Mouse (Mus musculus): Measurements from ENCODE around the gene Olfr506. TPM values are rescaled to one million over a fixed set of nuclear protein-coding genes. Genes with fewer than 3 reads are reported as not detected.
"Not testable (repeated sequence)": the region's sequence is repeated elsewhere in the genome, so short reads cannot be mapped to it uniquely, and the experiment has no call there.

The Olfr506 gene
- polyA plus RNA-seq (2015; fragmentation: Nextera tagmentation; extraction: Ambion mirVana), result not detected in 2 replicates

DNA sequence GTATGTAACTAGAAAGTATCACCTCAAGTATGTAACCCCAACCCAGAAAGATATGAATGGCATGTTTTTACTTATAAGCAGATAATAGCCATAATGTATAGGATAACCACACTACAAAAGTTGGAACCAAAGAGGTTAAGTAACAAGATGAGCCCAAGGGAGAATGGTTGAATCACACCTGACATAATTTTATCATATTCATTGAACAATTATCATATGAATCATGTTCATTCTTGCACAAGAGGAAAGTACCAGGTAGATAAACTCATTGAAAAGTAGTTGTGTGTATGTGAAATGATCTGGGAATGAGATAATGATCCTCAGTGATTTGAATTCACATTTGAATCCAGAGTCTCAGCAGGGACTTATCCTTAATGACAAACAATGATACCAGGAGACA lies at the start of gene Olfr506:
Gene Olfr506 (plus strand): TSS at position 301 of the 400 bp plus-strand sequence.
- H3K9ac ChIP-seq (replicated peaks), result no peak within 1 kb of the TSS
- ATAC-seq, result no peak
- no peak within 1 kb of the TSS for H3K4me3 ChIP-seq (replicated peaks)
- no peaks in the 10 kb centered on the region for H3K9me3 ChIP-seq
- H3K27me3 ChIP-seq, result no peaks in the 10 kb centered on the region
- no peaks in the 10 kb centered on the region for H3K4me1 ChIP-seq (replicated peaks)
- H3K27ac ChIP-seq, result no peak within 1 kb of the TSS
- H3K36me3 ChIP-seq, result no peaks in the 10 kb centered on the region
- no peak within 1 kb of the TSS for H3K4me2 ChIP-seq (replicated peaks)

DNA sequence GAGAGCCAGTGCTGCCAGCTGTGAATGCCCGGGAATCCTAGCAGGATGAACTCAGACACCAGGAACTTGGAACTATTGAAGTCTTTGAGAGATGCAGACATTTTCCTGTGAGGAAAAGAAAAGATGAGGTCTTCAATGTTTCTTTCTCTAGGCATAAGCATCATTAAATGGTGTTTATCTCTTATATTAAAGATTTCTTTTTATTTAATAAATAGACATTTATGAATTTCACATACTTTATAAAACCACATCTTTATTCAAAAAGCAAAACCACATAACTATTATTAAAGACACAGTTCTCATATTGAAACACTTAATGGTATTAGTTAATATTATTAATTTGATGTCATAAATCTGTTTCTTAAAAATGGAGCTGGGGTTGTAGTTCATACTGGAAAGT lies 44.9 kb upstream of the Olfr506 start, which contains the start of gene Olfr504:
Gene Olfr504 (minus strand): TSS at position 101 of the 400 bp plus-strand sequence.
- no peaks in the 10 kb centered on the region; the same call in 1 of the 2 replicates for H3K9me3 ChIP-seq
- no peak within 1 kb of the TSS for H3K27ac ChIP-seq
- no peak within 1 kb of the TSS for H3K4me3 ChIP-seq (replicated peaks)
- H3K4me2 ChIP-seq (replicated peaks), result no peak within 1 kb of the TSS
- H3K27me3 ChIP-seq, result no peaks in the 10 kb centered on the region
- no peak within 1 kb of the TSS for H3K9ac ChIP-seq (replicated peaks)
- WGBS, result 97% methylated on average over 1 of the region's 1 CpGs
- no peaks in the 10 kb centered on the region for H3K4me1 ChIP-seq (replicated peaks)
- no peaks in the 10 kb centered on the region for H3K36me3 ChIP-seq
- ATAC-seq, result no peak

DNA sequence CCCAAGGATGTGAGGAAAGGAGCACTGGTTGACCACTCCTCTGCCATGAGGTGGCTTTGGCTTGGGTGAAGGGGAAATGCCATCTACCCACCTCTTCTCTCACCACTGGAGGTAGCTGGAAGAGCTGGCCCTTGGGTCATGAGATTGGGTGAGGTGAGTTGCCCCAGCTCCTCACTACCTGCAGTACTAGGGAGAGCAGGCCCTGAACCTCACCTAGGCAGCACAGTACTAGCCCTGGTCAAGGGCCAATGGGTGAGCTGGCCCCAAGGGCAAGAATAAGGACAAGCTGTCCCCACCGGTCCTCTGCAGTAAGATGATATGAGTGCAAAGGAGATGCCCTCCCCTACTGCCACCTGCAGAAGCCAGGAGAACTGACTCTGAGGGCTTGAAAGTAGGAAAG lies 20.8 kb upstream of the Olfr506 start:
- no peak overlapping the region for H3K4me3 ChIP-seq (replicated peaks)
- ATAC-seq, result no peak
- 88% methylated on average over 1 of the region's 1 CpGs for WGBS
- H3K27ac ChIP-seq, result no peak overlapping the region
- H3K9me3 ChIP-seq, result no peaks in the 10 kb centered on the region
- no peak overlapping the region for H3K4me2 ChIP-seq (replicated peaks)
- H3K9ac ChIP-seq (replicated peaks), result no peak overlapping the region
- no peaks in the 10 kb centered on the region for H3K36me3 ChIP-seq
- no peaks in the 10 kb centered on the region for H3K4me1 ChIP-seq (replicated peaks)
- no peaks in the 10 kb centered on the region for H3K27me3 ChIP-seq

DNA sequence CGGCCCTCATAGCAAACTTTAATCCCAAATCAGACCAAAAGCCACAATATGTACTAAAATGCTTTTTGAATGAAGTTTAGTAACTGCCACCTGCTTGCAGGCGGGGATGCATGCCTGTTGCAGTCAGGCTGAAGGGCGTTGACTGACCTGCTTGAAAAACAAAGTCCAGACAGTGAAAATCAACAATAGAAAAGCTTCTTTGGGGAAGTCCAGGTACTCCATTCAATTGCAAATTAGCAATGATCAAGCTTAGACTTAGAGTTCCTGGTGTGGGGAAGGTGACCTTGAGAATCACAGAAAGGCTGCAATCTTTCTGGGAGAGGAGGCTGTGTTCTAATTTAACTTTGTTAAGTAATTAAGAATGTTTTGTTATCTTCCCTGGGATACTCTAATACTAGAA lies 8.7 kb upstream of the Olfr506 start:
- ATAC-seq, H3K36me3 ChIP-seq: not testable (repeated sequence)

DNA sequence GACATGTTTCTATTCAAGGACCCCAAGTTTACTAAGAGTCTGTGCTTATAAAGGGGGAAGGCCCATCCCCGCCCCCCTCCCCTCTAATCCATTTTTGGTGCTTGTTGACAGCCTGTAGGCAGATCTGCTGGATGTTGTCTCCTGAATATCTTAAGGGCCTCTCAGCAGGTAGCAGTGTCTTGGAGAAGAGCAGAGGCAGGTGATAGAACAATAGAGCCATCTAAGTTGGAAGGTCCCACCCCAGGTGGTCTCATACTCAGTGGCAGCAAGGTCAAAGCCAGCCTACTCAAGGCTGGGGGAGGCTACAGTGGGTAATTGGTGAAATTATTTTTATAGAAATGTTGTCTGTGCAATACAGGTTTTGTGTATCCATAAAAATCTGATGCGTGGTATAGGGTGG lies 3.5 kb downstream of the Olfr506 start:
- Histone ChIP-seq H3K9ac (replicated peaks) (no peak overlapping the region), H3K4me1 (replicated peaks) (no peaks in the 10 kb centered on the region), H3K27me3 (no peaks in the 10 kb centered on the region), H3K27ac (no peak overlapping the region), H3K9me3 (no peaks in the 10 kb centered on the region), H3K4me2 (replicated peaks) (no peak overlapping the region), H3K36me3 (no peaks in the 10 kb centered on the region), H3K4me3 (replicated peaks) (no peak overlapping the region)
- ATAC-seq, result no peak
- WGBS, result 78% methylated on average over 2 of the region's 2 CpGs

More for the DNA sequence above, 8.7 kb upstream of the Olfr506 start:
- not testable (repeated sequence) for H3K27ac ChIP-seq; H3K27me3 ChIP-seq; H3K9me3 ChIP-seq; H3K4me2 ChIP-seq (replicated peaks); H3K9ac ChIP-seq (replicated peaks); H3K4me1 ChIP-seq (replicated peaks); H3K4me3 ChIP-seq (replicated peaks)
- 73% methylated on average over 3 of the region's 3 CpGs for WGBS

DNA sequence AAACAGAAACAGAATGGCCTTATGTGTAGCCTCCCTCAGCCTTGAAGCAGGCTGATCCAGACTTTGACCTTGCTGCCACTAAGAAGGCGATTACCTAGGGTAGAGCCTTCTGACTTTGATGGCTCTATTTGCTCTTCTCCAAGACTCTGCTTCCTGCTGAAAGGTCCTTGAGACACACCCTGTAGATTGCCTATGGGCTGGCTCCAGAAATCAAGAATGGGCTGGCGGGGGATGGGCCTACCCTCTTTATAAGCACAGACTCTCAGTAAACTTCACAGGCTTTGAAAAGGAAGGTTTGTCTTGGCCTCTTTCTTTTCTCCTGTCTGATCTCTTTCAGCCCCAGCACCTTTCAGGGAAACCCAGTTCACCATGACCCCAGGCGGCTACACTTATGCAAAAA lies 6.2 kb downstream of the Olfr506 start:
- H3K4me3 ChIP-seq (replicated peaks); H3K27ac ChIP-seq; H3K9me3 ChIP-seq; H3K27me3 ChIP-seq; ATAC-seq; H3K36me3 ChIP-seq; H3K4me2 ChIP-seq (replicated peaks); H3K4me1 ChIP-seq (replicated peaks); H3K9ac ChIP-seq (replicated peaks): not testable (repeated sequence)
- WGBS, result 46% methylated on average over 3 of the region's 3 CpGs

DNA sequence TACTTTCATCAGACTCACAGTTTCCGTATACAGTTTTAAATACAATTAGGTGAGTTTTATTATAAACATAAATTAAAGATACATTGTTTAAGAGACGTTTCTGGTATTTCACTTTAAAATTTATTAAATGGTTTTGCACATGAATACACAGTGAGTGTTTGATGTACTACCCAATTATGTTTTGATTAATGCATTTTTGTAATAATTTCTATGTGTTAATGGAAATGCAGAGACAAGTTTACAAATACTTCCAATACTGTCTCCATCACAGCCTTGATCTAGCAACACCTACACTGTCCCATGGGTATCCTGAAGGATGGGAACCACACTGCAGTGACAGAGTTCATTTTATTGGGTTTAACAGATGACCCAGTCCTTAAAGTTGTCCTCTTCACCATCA lies 10.9 kb downstream of the Olfr506 start, which contains the start of gene Olfr507:
Gene Olfr507 (plus strand): TSS at position 301 of the 400 bp plus-strand sequence.
- Histone ChIP-seq H3K9me3 (no peaks in the 10 kb centered on the region), H3K27ac (no peak within 1 kb of the TSS), H3K27me3 (no peaks in the 10 kb centered on the region), H3K36me3 (no peaks in the 10 kb centered on the region), H3K9ac (replicated peaks) (no peak within 1 kb of the TSS), H3K4me1 (replicated peaks) (no peaks in the 10 kb centered on the region), H3K4me2 (replicated peaks) (no peak within 1 kb of the TSS), H3K4me3 (replicated peaks) (no peak within 1 kb of the TSS)
- WGBS, result 82% methylated on average over 2 of the region's 2 CpGs
- no peak for ATAC-seq

DNA sequence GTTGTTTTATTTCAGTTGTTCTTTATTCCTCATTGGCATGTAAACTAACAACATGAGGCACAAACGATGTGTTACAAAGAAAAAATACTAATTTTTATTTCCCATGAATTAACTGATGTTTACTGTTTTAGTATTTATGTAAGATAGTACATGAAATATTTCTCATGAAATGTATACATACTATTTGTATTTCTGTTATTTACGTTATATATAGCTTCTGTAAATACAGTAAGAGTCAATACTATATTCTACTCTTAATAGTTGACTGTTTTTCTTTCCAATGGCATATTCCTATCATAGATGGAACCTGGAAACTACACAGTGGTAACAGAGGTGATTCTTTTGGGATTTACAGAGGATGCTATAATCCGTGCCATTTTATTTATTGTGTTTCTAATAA lies 19.1 kb downstream of the Olfr506 start, which contains the start of gene Olfr508:
Gene Olfr508 (plus strand): TSS at position 301 of the 400 bp plus-strand sequence.
- no peaks in the 10 kb centered on the region for H3K36me3 ChIP-seq
- H3K4me2 ChIP-seq (replicated peaks), result no peak within 1 kb of the TSS
- 89% methylated on average over 3 of the region's 3 CpGs for WGBS
- H3K4me3 ChIP-seq (replicated peaks), result no peak within 1 kb of the TSS
- H3K27me3 ChIP-seq, result no peaks in the 10 kb centered on the region
- H3K9ac ChIP-seq (replicated peaks), result no peak within 1 kb of the TSS
- H3K27ac ChIP-seq, result no peak within 1 kb of the TSS
- ATAC-seq, result no peak
- H3K9me3 ChIP-seq, result no peaks in the 10 kb centered on the region
- H3K4me1 ChIP-seq (replicated peaks), result no peaks in the 10 kb centered on the region

DNA sequence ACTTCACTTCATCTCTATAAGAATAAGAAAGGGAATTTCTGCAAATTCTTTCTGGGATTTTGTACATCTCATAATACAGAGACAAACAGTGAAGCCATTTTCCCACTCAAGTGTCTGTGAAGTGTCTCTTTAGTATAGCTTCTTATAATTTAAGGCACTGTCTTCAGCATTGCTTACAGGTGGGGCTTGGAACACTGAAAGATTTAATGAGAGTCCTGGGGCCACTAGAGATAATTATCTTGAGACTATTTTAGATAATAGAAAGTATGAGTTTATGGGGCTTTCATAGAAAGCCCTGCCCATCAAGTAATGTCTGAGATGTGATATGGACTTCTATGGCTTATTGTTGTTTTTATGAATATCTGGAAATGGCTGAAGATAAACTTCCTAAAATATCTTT lies 41.2 kb downstream of the Olfr506 start, which contains the start of gene Olfr509:
Gene Olfr509 (minus strand): TSS at position 101 of the 400 bp plus-strand sequence.
- no peak for ATAC-seq
- Histone ChIP-seq H3K4me3 (replicated peaks) (no peak within 1 kb of the TSS), H3K9ac (replicated peaks) (no peak within 1 kb of the TSS), H3K27ac (no peak within 1 kb of the TSS), H3K27me3 (no peaks in the 10 kb centered on the region), H3K36me3 (no peaks in the 10 kb centered on the region), H3K4me2 (replicated peaks) (no peak within 1 kb of the TSS), H3K9me3 (no peaks in the 10 kb centered on the region), H3K4me1 (replicated peaks) (no peaks in the 10 kb centered on the region)

DNA sequence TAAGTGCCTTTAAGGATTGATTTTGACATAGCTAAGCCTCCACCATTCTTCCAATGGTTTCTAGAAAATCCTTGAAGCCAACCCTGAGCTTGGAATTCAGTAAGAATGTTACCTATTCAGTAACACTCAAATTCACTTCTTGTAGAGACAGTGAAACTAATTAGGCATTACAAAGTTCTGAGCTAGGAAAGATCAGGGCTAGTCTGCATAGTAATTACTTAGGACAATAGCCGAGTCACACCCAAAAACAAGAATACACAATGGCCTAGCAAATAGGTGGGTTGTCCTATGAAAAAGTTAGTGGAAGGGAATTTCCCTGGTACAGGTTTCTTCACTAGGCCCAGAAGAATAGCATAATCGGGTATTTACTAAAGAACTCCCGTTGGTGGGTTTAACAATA lies 51.8 kb downstream of the Olfr506 start:
- Histone ChIP-seq H3K9me3 (no peaks in the 10 kb centered on the region), H3K4me3 (replicated peaks) (no peak overlapping the region), H3K4me1 (replicated peaks) (no peaks in the 10 kb centered on the region), H3K4me2 (replicated peaks) (no peak overlapping the region), H3K36me3 (no peaks in the 10 kb centered on the region), H3K27me3 (no peaks in the 10 kb centered on the region), H3K27ac (no peak overlapping the region), H3K9ac (replicated peaks) (no peak overlapping the region)
- 85% methylated on average over 3 of the region's 3 CpGs for WGBS
- ATAC-seq, result no peak

Other genes with a start within 250 kb of the Olfr506 start
- gene Olfr494, start 245.5 kb upstream of the Olfr506 start, polyA plus RNA-seq (2015; fragmentation: Nextera tagmentation; extraction: Ambion mirVana), result not detected in 2 replicates
- gene Olfr495, start 217.6 kb upstream of the Olfr506 start, polyA plus RNA-seq (2015; fragmentation: Nextera tagmentation; extraction: Ambion mirVana), result not detected in 2 replicates
- gene Olfr497, start 190.4 kb upstream of the Olfr506 start, polyA plus RNA-seq (2015; fragmentation: Nextera tagmentation; extraction: Ambion mirVana), result not detected in 2 replicates
- gene Olfr498, start 145.5 kb upstream of the Olfr506 start, polyA plus RNA-seq (2015; fragmentation: Nextera tagmentation; extraction: Ambion mirVana), result not detected in 2 replicates
- gene Olfr502, start 85.7 kb upstream of the Olfr506 start, polyA plus RNA-seq (2015; fragmentation: Nextera tagmentation; extraction: Ambion mirVana), result not detected in 2 replicates
- gene Olfr503, start 66.3 kb upstream of the Olfr506 start, polyA plus RNA-seq (2015; fragmentation: Nextera tagmentation; extraction: Ambion mirVana), result not detected in 2 replicates
- not detected in 2 replicates for gene Olfr504, start 45.0 kb upstream of the Olfr506 start, polyA plus RNA-seq (2015; fragmentation: Nextera tagmentation; extraction: Ambion mirVana)
- gene Olfr507, start 11.0 kb downstream of the Olfr506 start, polyA plus RNA-seq (2015; fragmentation: Nextera tagmentation; extraction: Ambion mirVana), result not detected in 2 replicates
- gene Olfr508, start 19.2 kb downstream of the Olfr506 start, polyA plus RNA-seq (2015; fragmentation: Nextera tagmentation; extraction: Ambion mirVana), result not detected in 2 replicates
- not detected in 2 replicates for gene Olfr509, start 41.1 kb downstream of the Olfr506 start, polyA plus RNA-seq (2015; fragmentation: Nextera tagmentation; extraction: Ambion mirVana)
- gene Olfr510, start 55.6 kb downstream of the Olfr506 start, polyA plus RNA-seq (2015; fragmentation: Nextera tagmentation; extraction: Ambion mirVana), result not detected in 2 replicates
- gene Olfr512, start 102.5 kb downstream of the Olfr506 start, polyA plus RNA-seq (2015; fragmentation: Nextera tagmentation; extraction: Ambion mirVana), result not detected in 2 replicates
- gene Olfr513, start 140.2 kb downstream of the Olfr506 start, polyA plus RNA-seq (2015; fragmentation: Nextera tagmentation; extraction: Ambion mirVana), result not detected in 2 replicates
- gene Olfr514, start 215.2 kb downstream of the Olfr506 start, polyA plus RNA-seq (2015; fragmentation: Nextera tagmentation; extraction: Ambion mirVana), result not detected in 2 replicates
- not detected in 2 replicates for gene Olfr516, start 239.7 kb downstream of the Olfr506 start, polyA plus RNA-seq (2015; fragmentation: Nextera tagmentation; extraction: Ambion mirVana)